Mouse (Mus musculus): ENCODE results near the gene Srsf3. TPM values are rescaled to one million over a fixed set of nuclear protein-coding genes. Genes with fewer than 3 reads are reported as not detected.
A peak's percentile ranks its signal among the peaks of the same experiment; 100 is the strongest.
"Not testable (repeated sequence)": the region's sequence is repeated elsewhere in the genome, so short reads cannot be mapped to it uniquely, and the experiment has no call there.

Srsf3 gene
- polyA plus RNA-seq, 1 experiment from 2014 or later: 716 TPM

- H3K9me3 ChIP-seq (ENCODE audit: low read depth, low read length): no peaks in the 10 kb centered on the region
- H3K36me3 ChIP-seq (ENCODE audit: insufficient read depth): peaks cover 47% of the 10 kb centered on the region
- ATAC-seq (ENCODE audit: insufficient read depth) (no peak), DNase-seq (peak; percentile 42)
- H3K4me3 ChIP-seq (ENCODE audit: low read depth, low read length): peak overlapping the region; percentile 76
- H3K9ac ChIP-seq: peak overlapping the region; percentile 99
- H3K27me3 ChIP-seq (ENCODE audit: insufficient read depth, low read length): no peaks in the 10 kb centered on the region
- 0 out of 2 replicates have a peak, but pooled peaks cover 3% of the 10 kb centered on the region for H3K4me1 ChIP-seq (ENCODE audit: insufficient read depth)
- peak overlapping the region; percentile 95 for H3K4me2 ChIP-seq
- no peak overlapping the region; the same call in 1 of the 2 replicates for H3K27ac ChIP-seq (ENCODE audit: low read depth)
- no peak for TF ChIP-seq CTCF (IDR thresholded peaks at IDR 0.05; ENCODE audit: low read depth)
These were observed 1.8 kb downstream of the Srsf3 start for GRCm38 (mm10) chr17:29034264-29034663.

GRCm38 (mm10) chr17:29035506-29035905 is 3.1 kb downstream of the Srsf3 start:
- H3K27ac ChIP-seq (ENCODE audit: low read depth): no peak overlapping the region

GRCm38 (mm10) chr17:29039351-29039750 is 6.9 kb downstream of the Srsf3 start:
- Histone ChIP-seq H3K9me3 (ENCODE audit: low read depth, low read length) (no peaks in the 10 kb centered on the region), H3K4me2 (no peak overlapping the region), H3K4me3 (ENCODE audit: low read depth, low read length) (no peak overlapping the region), H3K27ac (ENCODE audit: low read depth) (no peak overlapping the region), H3K27me3 (ENCODE audit: insufficient read depth, low read length) (no peaks in the 10 kb centered on the region), H3K9ac (no peak overlapping the region), H3K36me3 (ENCODE audit: insufficient read depth) (peaks cover 90% of the 10 kb centered on the region), H3K4me1 (ENCODE audit: insufficient read depth) (0 out of 2 replicates have a peak, but pooled peaks cover 3% of the 10 kb centered on the region)
- DNase-seq (no peak), ATAC-seq (ENCODE audit: insufficient read depth) (no peak)
- 60% methylated on average over 11 of the region's 11 CpGs for WGBS
- no peak for TF ChIP-seq CTCF (IDR thresholded peaks at IDR 0.05; ENCODE audit: low read depth)

More at GRCm38 (mm10) chr17:29035506-29035905, 3.1 kb downstream of the Srsf3 start:
- TF ChIP-seq CTCF (IDR thresholded peaks at IDR 0.05; ENCODE audit: low read depth): no peak
- DNase-seq: no peak
- no peak for ATAC-seq (ENCODE audit: insufficient read depth)
- Histone ChIP-seq H3K4me3 (ENCODE audit: low read depth, low read length) (peak overlapping the region; percentile 76), H3K27me3 (ENCODE audit: insufficient read depth, low read length) (no peaks in the 10 kb centered on the region), H3K36me3 (ENCODE audit: insufficient read depth) (peaks cover 59% of the 10 kb centered on the region), H3K9me3 (ENCODE audit: low read depth, low read length) (no peaks in the 10 kb centered on the region), H3K4me1 (ENCODE audit: insufficient read depth) (0 out of 2 replicates have a peak, but pooled peaks cover 3% of the 10 kb centered on the region), H3K9ac (0 out of 2 replicates have a peak overlapping the region, but pooled peaks have one; percentile 7), H3K4me2 (peak overlapping the region; percentile 95)

- not testable (repeated sequence) for H3K9me3 ChIP-seq (ENCODE audit: low read depth, low read length); H3K4me2 ChIP-seq; H3K27me3 ChIP-seq (ENCODE audit: insufficient read depth, low read length); ATAC-seq (ENCODE audit: insufficient read depth); H3K9ac ChIP-seq; H3K4me1 ChIP-seq (ENCODE audit: insufficient read depth); H3K27ac ChIP-seq (ENCODE audit: low read depth); H3K4me3 ChIP-seq (ENCODE audit: low read depth, low read length); DNase-seq
- peaks cover 94% of the 10 kb centered on the region for H3K36me3 ChIP-seq (ENCODE audit: insufficient read depth)
- 81% methylated on average over 3 of the region's 3 CpGs for WGBS
These were observed 9.2 kb downstream of the Srsf3 start for GRCm38 (mm10) chr17:29041632-29042031.

GRCm38 (mm10) chr17:29042569-29042968 is 10.1 kb downstream of the Srsf3 start:
- ATAC-seq (ENCODE audit: insufficient read depth) (no peak), DNase-seq (no peak)
- Histone ChIP-seq H3K4me1 (ENCODE audit: insufficient read depth) (no peaks in the 10 kb centered on the region), H3K4me2 (no peak overlapping the region), H3K9me3 (ENCODE audit: low read depth, low read length) (no peaks in the 10 kb centered on the region), H3K27ac (ENCODE audit: low read depth) (no peak overlapping the region), H3K9ac (no peak overlapping the region), H3K36me3 (ENCODE audit: insufficient read depth) (peaks cover 88% of the 10 kb centered on the region), H3K4me3 (ENCODE audit: low read depth, low read length) (no peak overlapping the region), H3K27me3 (ENCODE audit: insufficient read depth, low read length) (no peaks in the 10 kb centered on the region)
- TF ChIP-seq CTCF (IDR thresholded peaks at IDR 0.05; ENCODE audit: low read depth): no peak

- no peaks in the 10 kb centered on the region for H3K9me3 ChIP-seq (ENCODE audit: low read depth, low read length)
- no peaks in the 10 kb centered on the region for H3K27me3 ChIP-seq (ENCODE audit: insufficient read depth, low read length)
- WGBS: 89% methylated on average over 3 of the region's 3 CpGs
- TF ChIP-seq CTCF (IDR thresholded peaks at IDR 0.05; ENCODE audit: low read depth): no peak
- H3K4me3 ChIP-seq (ENCODE audit: low read depth, low read length): no peak overlapping the region
- no peak for ATAC-seq (ENCODE audit: insufficient read depth)
- H3K9ac ChIP-seq: no peak overlapping the region
- H3K4me1 ChIP-seq (ENCODE audit: insufficient read depth): no peaks in the 10 kb centered on the region
- H3K36me3 ChIP-seq (ENCODE audit: insufficient read depth): peaks cover 77% of the 10 kb centered on the region
- no peak overlapping the region for H3K27ac ChIP-seq (ENCODE audit: low read depth)
- no peak overlapping the region for H3K4me2 ChIP-seq
- no peak for DNase-seq
These were observed 11.2 kb downstream of the Srsf3 start for GRCm38 (mm10) chr17:29043583-29043982.

GRCm38 (mm10) chr17:29044146-29044924 is 11.9 kb downstream of the Srsf3 start:
- Histone ChIP-seq H3K36me3 (ENCODE audit: insufficient read depth) (peaks cover 70% of the 10 kb centered on the region), H3K4me3 (ENCODE audit: low read depth, low read length) (no peak overlapping the region), H3K9me3 (ENCODE audit: low read depth, low read length) (no peaks in the 10 kb centered on the region), H3K27ac (ENCODE audit: low read depth) (no peak overlapping the region), H3K4me1 (ENCODE audit: insufficient read depth) (no peaks in the 10 kb centered on the region), H3K4me2 (no peak overlapping the region), H3K27me3 (ENCODE audit: insufficient read depth, low read length) (no peaks in the 10 kb centered on the region), H3K9ac (no peak overlapping the region)
- DNase-seq (peak; percentile 39), ATAC-seq (ENCODE audit: insufficient read depth) (peak; percentile 25; the same call in 1 of the 2 replicates)
- no peak for TF ChIP-seq CTCF (IDR thresholded peaks at IDR 0.05; ENCODE audit: low read depth)
- WGBS: 78% methylated on average over 6 of the region's 6 CpGs
